Mouse (Mus musculus) neural tube, embryonic 14.5 days (tissue): ENCODE measurements at regions not wholly inside any gene's neighbourhood (a gene's known extent, or its start where the extent isn't known, plus 50 kb on each side); places are given as distances from the start of the nearest gene placed in this dataset. TPM values are rescaled to one million over a fixed set of nuclear protein-coding genes. Genes with fewer than 3 reads are reported as not detected.
"Not testable (repeated sequence)": the region's sequence is repeated elsewhere in the genome, so short reads cannot be mapped to it uniquely, and the experiment has no call there.

Source experiments
- ATAC-seq: fragments of 200-750 bp; cut with Nextera tagmentation; 2 replicates; pipeline ENCODE4 v1.8.0; 2017; ENCODE audit warnings: low read depth, mild to moderate bottlenecking, moderate TSS enrichment, moderate library complexity
- H3K27ac ChIP-seq: fragments of 300-500 bp; sonication (generic); 2 replicates; pipeline ENCODE4 v1.5.1; 2014; ENCODE audit warnings: low read depth, mild to moderate bottlenecking, control low read depth, low read length, moderate library complexity, mixed read lengths
- H3K27me3 ChIP-seq: fragments of 300-500 bp; sonication (generic); 2 replicates; pipeline ENCODE4 v1.6.1; 2014; ENCODE audit warnings: low read length; ENCODE audit not compliant: control insufficient read depth, insufficient read depth
- H3K36me3 ChIP-seq: fragments of 300-500 bp; sonication (generic); 2 replicates; pipeline ENCODE4 v1.6.1; 2014; ENCODE audit warnings: low read length, mixed read lengths; ENCODE audit not compliant: control insufficient read depth, insufficient read depth
- H3K4me1 ChIP-seq: fragments of 300-500 bp; sonication (generic); 2 replicates; pipeline ENCODE4 v1.6.1; 2014; ENCODE audit warnings: low read length; ENCODE audit not compliant: control insufficient read depth, insufficient read depth
- H3K4me2 ChIP-seq: fragments of 300-500 bp; sonication (generic); 2 replicates; pipeline ENCODE4 v1.6.1; 2014; ENCODE audit warnings: mild to moderate bottlenecking, low read depth, low read length, control low read depth
- H3K4me3 ChIP-seq: fragments of 300-500 bp; sonication (generic); 2 replicates; pipeline ENCODE4 v1.5.1; 2014; ENCODE audit warnings: low read depth, low read length, control low read depth, mixed read lengths
- H3K9ac ChIP-seq: fragments of 300-500 bp; sonication (generic); replicated peaks from 2 replicates; pipeline ENCODE4 v1.6.1; 2014; ENCODE audit warnings: low read depth, mild to moderate bottlenecking, control low read depth, low read length, mixed read lengths
- H3K9me3 ChIP-seq: fragments of 300-500 bp; sonication (generic); 2 replicates; pipeline ENCODE4 v1.6.1; 2016; ENCODE audit warnings: low read length; ENCODE audit not compliant: control insufficient read depth
- WGBS: fragments of 180-500 bp; shearing (Covaris S2); extraction: QIAGEN DNeasy Blood & Tissue Kit; methylation state at CpG from one replicate; pipeline ENCODE4 v1.1.7; 2014; 5-methylcytosine and 5-hydroxymethylcytosine counted together
- microRNA-seq: library from miRNA; unstranded; fragments of <30 nt; microRNA quantifications from one replicate; pipeline ENCODE4, GENCODE M21; 2016

DNA sequence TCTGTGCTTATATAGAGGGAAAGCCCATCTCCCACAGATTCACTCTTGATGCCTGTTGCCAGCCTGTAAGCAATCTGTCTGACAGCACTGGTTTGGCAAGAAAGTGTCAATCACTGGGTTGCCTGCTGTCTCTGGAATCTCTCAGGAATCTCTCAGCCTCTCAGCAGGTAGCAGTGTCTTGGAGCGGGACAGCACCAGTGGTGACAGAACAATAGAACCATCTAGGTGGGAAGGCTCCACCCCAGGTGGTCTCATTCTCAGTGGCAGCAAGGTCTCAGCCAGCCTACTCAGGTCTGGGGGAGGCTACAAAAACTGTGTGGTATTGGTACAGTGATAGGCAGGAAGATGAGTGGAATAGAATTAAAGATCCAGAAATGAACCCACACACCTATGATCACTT is 76.1 kb upstream of the Egfr start:
- not testable (repeated sequence) for H3K9me3 ChIP-seq, H3K4me1 ChIP-seq, H3K27me3 ChIP-seq, H3K36me3 ChIP-seq, H3K27ac ChIP-seq, H3K4me3 ChIP-seq, H3K9ac ChIP-seq, H3K4me2 ChIP-seq, ATAC-seq
- 9% methylated on average over 1 of the region's 1 CpGs for WGBS

DNA sequence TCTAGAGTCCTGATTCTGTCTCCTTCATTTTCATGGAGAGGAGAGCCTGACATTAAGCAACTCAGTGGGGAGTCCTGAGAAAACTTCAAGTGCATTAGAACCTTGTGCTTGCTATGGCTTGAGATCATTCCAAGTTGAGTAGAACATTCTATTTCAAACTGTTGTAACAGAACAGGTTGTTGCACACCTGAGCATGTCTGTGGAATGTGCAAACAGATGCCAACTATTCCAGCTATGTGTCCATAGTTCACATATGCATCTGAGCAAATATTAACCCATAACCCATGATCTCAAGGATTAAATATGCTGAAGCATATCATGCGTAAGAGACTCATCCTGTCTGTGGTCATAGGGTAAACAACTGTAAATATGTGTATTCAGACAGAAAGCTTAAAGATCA is 68.5 kb upstream of the Egfr start:
- H3K4me1 ChIP-seq, result no peaks in the 10 kb centered on the region
- H3K9ac ChIP-seq, result no peak overlapping the region
- 91% methylated on average over 1 of the region's 1 CpGs for WGBS
- no peak overlapping the region for H3K27ac ChIP-seq
- H3K9me3 ChIP-seq, result no peaks in the 10 kb centered on the region
- no peak overlapping the region for H3K4me2 ChIP-seq
- no peaks in the 10 kb centered on the region for H3K27me3 ChIP-seq
- no peak overlapping the region for H3K4me3 ChIP-seq
- H3K36me3 ChIP-seq, result no peaks in the 10 kb centered on the region
- ATAC-seq, result no peak

DNA sequence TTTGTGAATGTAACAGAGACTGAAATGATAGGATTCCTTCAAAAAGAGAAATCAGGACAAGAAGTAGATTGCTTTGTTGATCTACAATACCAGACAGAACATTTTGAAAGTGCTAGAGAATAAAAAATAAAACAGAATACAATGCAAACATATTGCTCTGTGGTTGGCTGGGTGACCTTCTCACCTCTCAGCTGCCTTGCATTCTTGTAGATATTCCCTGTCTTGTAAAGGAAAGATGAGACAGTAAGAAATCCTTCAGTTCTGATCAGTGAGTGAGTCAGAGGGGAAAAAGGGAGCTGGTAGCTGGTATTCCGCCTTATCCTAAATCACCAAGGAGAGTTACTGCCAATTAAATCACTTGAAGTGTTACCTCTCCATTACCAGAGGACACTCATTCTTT is 56.4 kb upstream of the Egfr start:
- Histone ChIP-seq H3K27ac (no peak overlapping the region), H3K27me3 (no peaks in the 10 kb centered on the region), H3K9me3 (no peaks in the 10 kb centered on the region), H3K36me3 (no peaks in the 10 kb centered on the region), H3K4me1 (no peaks in the 10 kb centered on the region), H3K4me2 (no peak overlapping the region), H3K4me3 (no peak overlapping the region), H3K9ac (no peak overlapping the region)
- WGBS, result 91% methylated on average over 1 of the region's 1 CpGs
- ATAC-seq, result no peak

DNA sequence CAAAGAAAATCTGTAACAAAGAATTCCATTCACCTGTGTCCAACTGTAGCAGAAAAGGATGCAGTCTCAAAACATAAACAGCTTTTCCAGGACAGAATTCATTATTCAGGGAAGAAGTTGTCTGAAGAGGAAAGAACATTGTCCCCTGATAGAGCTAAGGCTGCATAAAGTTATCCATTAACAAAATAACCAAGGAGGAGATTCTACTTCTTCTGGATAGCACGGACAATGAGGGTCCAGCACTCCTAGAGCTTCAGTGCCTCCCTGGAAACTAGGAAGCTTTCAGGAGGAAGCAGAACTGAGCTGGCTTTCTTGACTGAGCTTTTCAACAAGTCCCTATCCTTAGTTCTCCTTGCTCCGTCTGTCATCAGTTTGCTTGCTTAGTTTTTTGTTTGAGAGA is 55.2 kb upstream of the Egfr start:
- 73% methylated on average over 2 of the region's 2 CpGs for WGBS
- H3K27me3 ChIP-seq, result no peaks in the 10 kb centered on the region
- no peaks in the 10 kb centered on the region for H3K9me3 ChIP-seq
- ATAC-seq, result no peak
- H3K4me2 ChIP-seq, result no peak overlapping the region
- no peaks in the 10 kb centered on the region for H3K36me3 ChIP-seq
- no peak overlapping the region for H3K9ac ChIP-seq
- H3K27ac ChIP-seq, result no peak overlapping the region
- H3K4me1 ChIP-seq, result no peaks in the 10 kb centered on the region
- H3K4me3 ChIP-seq, result no peak overlapping the region

DNA sequence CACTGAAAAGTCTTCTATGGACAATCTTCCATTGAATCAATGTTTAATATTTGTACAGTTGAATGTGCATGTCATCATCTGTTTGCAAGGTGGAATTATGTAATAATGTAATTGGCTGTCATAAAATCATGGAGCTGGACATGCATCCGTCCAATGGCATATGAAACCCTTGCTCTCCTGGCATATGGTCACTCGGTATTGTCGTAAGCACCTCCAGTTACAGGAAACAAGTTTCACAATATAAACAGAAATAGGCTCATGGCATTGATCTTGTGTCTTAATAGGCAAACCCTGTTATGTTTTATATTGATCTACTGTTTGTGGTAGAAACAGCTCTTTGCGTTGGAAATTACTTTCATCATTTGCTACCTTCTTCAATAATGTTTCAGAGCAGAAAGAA is 50.2 kb upstream of the Egfr start:
- no peak for ATAC-seq
- Histone ChIP-seq H3K27me3 (no peaks in the 10 kb centered on the region), H3K36me3 (no peaks in the 10 kb centered on the region), H3K27ac (no peak overlapping the region), H3K4me2 (no peak overlapping the region), H3K9ac (no peak overlapping the region), H3K4me3 (no peak overlapping the region), H3K4me1 (no peaks in the 10 kb centered on the region), H3K9me3 (no peaks in the 10 kb centered on the region)
- 86% methylated on average over 4 of the region's 4 CpGs for WGBS

Small RNA genes in the stretch of these regions (microRNA-seq; reads per million reads assigned to microRNA genes)
- not detected for gene Gm24714
